ENCODE assay signal across 14 mouse cellular contexts in the genomic region with DNA sequence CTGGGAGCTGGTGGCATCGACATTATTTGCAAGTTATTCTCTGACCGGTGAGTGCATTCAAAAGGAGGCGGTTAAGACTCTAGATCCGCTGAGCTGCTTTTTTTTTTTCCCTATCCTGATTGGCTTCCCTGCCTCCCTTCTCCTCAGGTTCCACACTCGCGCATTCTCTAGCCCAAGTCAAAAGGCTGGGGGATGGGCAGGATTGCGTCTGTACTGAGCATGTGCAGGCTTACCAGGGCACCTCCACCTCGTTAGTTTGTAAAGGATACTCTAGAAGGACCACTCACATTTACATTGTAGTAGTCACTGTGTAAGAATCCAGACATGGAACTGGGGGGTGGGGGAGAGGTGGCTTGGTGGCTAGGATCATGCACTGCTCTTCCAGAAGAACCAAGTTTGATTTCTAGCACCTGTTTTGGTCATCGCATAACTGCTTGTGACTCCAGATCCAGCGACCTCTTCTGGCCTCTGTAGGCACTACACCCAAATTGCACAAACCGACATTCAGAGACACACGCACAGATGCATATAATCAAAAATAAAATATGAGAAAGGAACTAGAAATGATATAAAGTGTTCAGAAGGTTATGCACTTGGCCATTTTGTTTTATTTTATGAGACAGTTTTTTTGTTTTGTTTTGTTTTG. TPM values are rescaled to one million over a fixed set of nuclear protein-coding genes. Genes with fewer than 3 reads are reported as not detected.
DNase-seq lines count a peak whose midpoint lies in the region; ATAC-seq and TF ChIP-seq lines count a peak whose summit lies in the region.
"Had no signal": no experiment of that assay in that cellular context is flagged by ENCODE, and none has a peak within 500 bp of the region (broad histone marks: within the 10 kb centered on the region; RNA-seq: fewer than 3 reads in every experiment).

No protein-coding gene starts in this region.

- H3K79me2 ChIP-seq in heart, adult 2 months (replicated peaks; ENCODE audit: control insufficient read depth, insufficient read depth, low read length) = no peaks in the 10 kb centered on the region

- peaks cover 2% of the 10 kb centered on the region for H3K4me1 ChIP-seq in heart, adult 2 months (ENCODE audit: control insufficient read depth, insufficient read depth, low read length)
- peaks cover 78% of the 10 kb centered on the region for H3K4me1 ChIP-seq in midbrain, embryonic 10.5 days
- peaks cover 74% of the 10 kb centered on the region for H3K4me1 ChIP-seq in midbrain, embryonic 13.5 days (replicated peaks)
- peaks cover 19% of the 10 kb centered on the region for H3K4me1 ChIP-seq in cortical plate, adult 2 months (ENCODE audit: control insufficient read depth, insufficient read depth, low read length)
- peaks cover 42% of the 10 kb centered on the region for H3K4me1 ChIP-seq in limb, embryonic 10.5 days

- no peak overlapping the region for H3K9ac ChIP-seq in heart, adult 2 months (ENCODE audit: low read depth, low read length)
- no peak overlapping the region for H3K9ac ChIP-seq in midbrain, embryonic 13.5 days (replicated peaks)
- H3K9ac ChIP-seq: embryonic facial prominence, embryonic 13.5 days; heart, embryonic 15.5 days; intestine, embryonic 15.5 days had no signal

- no peak overlapping the region for H3K27ac ChIP-seq in heart, adult 2 months
- 0 out of 2 replicates have a peak overlapping the region, but pooled peaks have one; percentile 28 for H3K27ac ChIP-seq in midbrain, embryonic 10.5 days (replicated peaks)
- H3K27ac ChIP-seq in midbrain, embryonic 13.5 days = no peak overlapping the region
- no peak overlapping the region for H3K27ac ChIP-seq in cortical plate, adult 2 months (ENCODE audit: insufficient read depth, low read length)
- no peak overlapping the region for H3K27ac ChIP-seq in limb, embryonic 10.5 days
- H3K27ac ChIP-seq: embryonic facial prominence, embryonic 13.5 days; heart, embryonic 15.5 days; intestine, embryonic 15.5 days; macrophage had no signal

- intact Hi-C loops in heart, adult 2 months (cut with DNase I) = loop anchor here (5.0 kb wide), 1 partner anchor 48 kb away; no protein-coding TSS in a partner anchor
- intact Hi-C loops in heart, postnatal 36 days (cut with DNase I) = no loop called here

- H3K27me3 ChIP-seq in heart, adult 2 months (ENCODE audit: control insufficient read depth, insufficient read depth, low read length) = no peaks in the 10 kb centered on the region
- peaks cover 21% of the 10 kb centered on the region for H3K27me3 ChIP-seq in midbrain, embryonic 10.5 days (ENCODE audit: low read depth, poor library complexity, severe bottlenecking)
- 0 out of 2 replicates have a peak, but pooled peaks cover 6% of the 10 kb centered on the region for H3K27me3 ChIP-seq in midbrain, embryonic 13.5 days
- H3K27me3 ChIP-seq in limb, embryonic 10.5 days (ENCODE audit: low read depth, poor library complexity, severe bottlenecking) = peaks cover 34% of the 10 kb centered on the region

- 53% methylated on average over 12 of the region's 12 CpGs for WGBS in heart, adult 2 months
- 23% methylated on average over 12 of the region's 12 CpGs for WGBS in midbrain, embryonic 10.5 days
- 25% methylated on average over 12 of the region's 12 CpGs for WGBS in midbrain, embryonic 13.5 days
- WGBS in limb, embryonic 10.5 days = 24% methylated on average over 12 of the region's 12 CpGs

- TF ChIP-seq EP300 in heart, adult 2 months (IDR thresholded peaks at IDR 0.05; ENCODE audit: insufficient read depth, low read depth, low read length) = no peak

- no peak overlapping the region for H3K4me2 ChIP-seq in midbrain, embryonic 13.5 days (replicated peaks)
- H3K4me2 ChIP-seq: embryonic facial prominence, embryonic 13.5 days; heart, embryonic 15.5 days; intestine, embryonic 15.5 days had no signal

- peak; percentile 23; the same call in 1 of the 2 replicates for TF ChIP-seq CTCF in heart, adult 2 months (IDR thresholded peaks at IDR 0.05)
- 0 out of 2 replicates have a peak, but pooled peaks have one; percentile 16 for TF ChIP-seq CTCF in cortical plate, adult 2 months (IDR thresholded peaks at IDR 0.05; ENCODE audit: extremely low read depth, insufficient read depth, low read length)

- H3K36me3 ChIP-seq in heart, adult 2 months (ENCODE audit: control insufficient read depth, insufficient read depth, low read length) = no peaks in the 10 kb centered on the region
- H3K36me3 ChIP-seq in midbrain, embryonic 10.5 days = 0 out of 2 replicates have a peak, but pooled peaks cover 6% of the 10 kb centered on the region
- H3K36me3 ChIP-seq in midbrain, embryonic 13.5 days = no peaks in the 10 kb centered on the region
- no peaks in the 10 kb centered on the region for H3K36me3 ChIP-seq in limb, embryonic 10.5 days
- H3K36me3 ChIP-seq: embryonic facial prominence, embryonic 13.5 days; heart, embryonic 15.5 days; intestine, embryonic 15.5 days had no signal

- no peaks in the 10 kb centered on the region; the same call in 1 of the 2 replicates for H3K9me3 ChIP-seq in midbrain, embryonic 10.5 days (replicated peaks)
- no peaks in the 10 kb centered on the region for H3K9me3 ChIP-seq in midbrain, embryonic 13.5 days
- H3K9me3 ChIP-seq in limb, embryonic 10.5 days (replicated peaks) = no peaks in the 10 kb centered on the region
- H3K9me3 ChIP-seq: embryonic facial prominence, embryonic 13.5 days; heart, embryonic 15.5 days; intestine, embryonic 15.5 days had no signal

- no peak for TF ChIP-seq POLR2A in heart, adult 2 months (IDR thresholded peaks at IDR 0.05; ENCODE audit: insufficient read depth, low read depth, low read length)
- TF ChIP-seq POLR2A in cortical plate, adult 2 months (IDR thresholded peaks at IDR 0.05; ENCODE audit: extremely low read depth, insufficient read depth, low read length) = no peak

- no peak for ATAC-seq in midbrain, embryonic 13.5 days
- ATAC-seq: activated CD4-positive, CD25-positive, alpha-beta regulatory T cell, adult 4 months; intestine, embryonic 15.5 days had no signal

- DNase-seq in heart, adult 2 months = no peak
- DNase-seq in heart, adult 11 months = no peak
- peak; percentile 33 for DNase-seq in midbrain, embryonic 10.5 days (ENCODE audit: low spot score)
- peak; percentile 58 for DNase-seq in limb, embryonic 10.5 days (ENCODE audit: low spot score)
- DNase-seq in B cell, adult 2 months = no peak
- no peak for DNase-seq in heart, postnatal 36 days
- DNase-seq: thymus, postnatal 14 days had no signal

- H3K4me3 ChIP-seq in heart, adult 2 months = no peak overlapping the region
- no peak overlapping the region; the same call in 1 of the 2 replicates for H3K4me3 ChIP-seq in midbrain, embryonic 10.5 days
- H3K4me3 ChIP-seq in midbrain, embryonic 13.5 days (replicated peaks) = no peak overlapping the region
- H3K4me3 ChIP-seq in cortical plate, adult 2 months (ENCODE audit: insufficient read depth, low read length) = no peak overlapping the region
- H3K4me3 ChIP-seq in limb, embryonic 10.5 days = no peak overlapping the region
- H3K4me3 ChIP-seq: embryonic facial prominence, embryonic 13.5 days; heart, embryonic 15.5 days; intestine, embryonic 15.5 days had no signal

RNA-seq across cellular contexts. Expression of gene Galnt16, which starts 6.3 kb away (rescaled TPM):
- 1 to 10 TPM; 2.0 to 3.0 TPM for total RNA-seq in heart, adult 2 months (2021)
- 3.0 and 3.4 TPM in 2 replicates for polyA plus RNA-seq in heart, adult 2 months (2012; rRNA removed)
- 28.4 and 31.6 TPM in 2 replicates for polyA plus RNA-seq in midbrain, embryonic 10.5 days (2016; fragmentation: Nextera tagmentation; extraction: Ambion mirVana)
- 32.1 and 34.7 TPM in 2 replicates for polyA plus RNA-seq in midbrain, embryonic 13.5 days (2015; fragmentation: Nextera tagmentation; extraction: Ambion mirVana)
- polyA plus RNA-seq in cortical plate, adult 2 months (2012; rRNA removed) = 30.7 and 32.5 TPM in 2 replicates
- 5.1 and 6.1 TPM in 2 replicates for polyA plus RNA-seq in limb, embryonic 10.5 days (2016; fragmentation: Nextera tagmentation; extraction: Ambion mirVana)
- 1 to 10 TPM; 2.7 to 3.7 TPM for total RNA-seq in heart, postnatal 36 days (2021)
- polyA plus RNA-seq: activated CD4-positive, CD25-positive, alpha-beta regulatory T cell, adult 4 months; macrophage had no signal

Comparison
In these comparisons a context has a peak if more than half of its experiments do, and no peak if none do; other contexts are left out.
1. DNase-seq: peak in midbrain, embryonic 10.5 days (single experiment) and limb, embryonic 10.5 days (single experiment); none in heart, adult 2 months (0 of 2), heart, adult 11 months (single experiment), B cell, adult 2 months (0 of 2) and heart, postnatal 36 days (0 of 2).